Mouse (Mus musculus) neural tube, embryonic 15.5 days (tissue): ENCODE data around the gene Gm20388. TPM values are rescaled to one million over a fixed set of nuclear protein-coding genes. Genes with fewer than 3 reads are reported as not detected.

Source experiments
- ATAC-seq: fragments of 200-750 bp; cut with Nextera tagmentation; 2 replicates; pipeline ENCODE4 v1.8.0; 2017; ENCODE audit warnings: mild to moderate bottlenecking, moderate TSS enrichment, moderate library complexity; ENCODE audit not compliant: low FRiP score
- H3K27ac ChIP-seq: fragments of 300-500 bp; sonication (generic); replicated peaks from 2 replicates; pipeline ENCODE4 v1.5.1; 2015; ENCODE audit warnings: mild to moderate bottlenecking, inconsistent platforms
- H3K27me3 ChIP-seq: fragments of 300-500 bp; sonication (generic); replicated peaks from 2 replicates; pipeline ENCODE4 v1.6.1; 2015; ENCODE audit warnings: inconsistent platforms
- H3K36me3 ChIP-seq: fragments of 300-500 bp; sonication (generic); 2 replicates; pipeline ENCODE4 v1.6.1; 2015; ENCODE audit warnings: inconsistent platforms
- H3K4me1 ChIP-seq: fragments of 300-500 bp; sonication (generic); 2 replicates; pipeline ENCODE4 v1.6.1; 2015; ENCODE audit warnings: inconsistent platforms
- H3K4me2 ChIP-seq: fragments of 300-500 bp; sonication (generic); 2 replicates; pipeline ENCODE4 v1.6.1; 2015; ENCODE audit warnings: inconsistent platforms, mild to moderate bottlenecking, moderate library complexity
- H3K4me3 ChIP-seq: fragments of 300-500 bp; sonication (generic); replicated peaks from 2 replicates; pipeline ENCODE4 v1.5.1; 2015; ENCODE audit warnings: mild to moderate bottlenecking, inconsistent platforms
- H3K9ac ChIP-seq: fragments of 300-500 bp; sonication (generic); replicated peaks from 2 replicates; pipeline ENCODE4 v1.6.1; 2015; ENCODE audit warnings: mild to moderate bottlenecking, inconsistent platforms
- H3K9me3 ChIP-seq: fragments of 300-500 bp; sonication (generic); replicated peaks from 2 replicates; pipeline ENCODE4 v1.6.1; 2016; ENCODE audit warnings: inconsistent platforms
- WGBS: fragments of 180-500 bp; shearing (Covaris S2); methylation state at CpG from one replicate; pipeline ENCODE4 v1.1.7; 2015; ENCODE audit warnings: mixed read lengths; 5-methylcytosine and 5-hydroxymethylcytosine counted together
- polyA plus RNA-seq: library from polyadenylated mRNA; unstranded; fragments of >200 nt; fragmentation: Nextera tagmentation; extraction: Ambion mirVana; gene quantifications from 2 replicates; pipeline ENCODE4 v1.2.1, GENCODE M21; 2015

Gene Gm20388
- polyA plus RNA-seq, 1 experiment from 2014 or later: not detected

- H3K9ac ChIP-seq: no peak overlapping the region
Observed at GRCm38 (mm10) chr8:120581329-120581728, 670.7 kb downstream of the Gm20388 start.

GRCm38 (mm10) chr8:120581811-120582210 is 671.2 kb downstream of the Gm20388 start:
- no peak overlapping the region for H3K4me2 ChIP-seq
- no peak overlapping the region for H3K9ac ChIP-seq
- H3K9me3 ChIP-seq: no peaks in the 10 kb centered on the region
- H3K36me3 ChIP-seq: peaks cover 41% of the 10 kb centered on the region
- no peak overlapping the region for H3K27ac ChIP-seq
- no peaks in the 10 kb centered on the region for H3K27me3 ChIP-seq
- no peak for ATAC-seq
- 90% methylated on average over 8 of the region's 8 CpGs for WGBS
- H3K4me3 ChIP-seq: no peak overlapping the region
- no peaks in the 10 kb centered on the region for H3K4me1 ChIP-seq

More at GRCm38 (mm10) chr8:120581329-120581728, 670.7 kb downstream of the Gm20388 start:
- H3K27me3 ChIP-seq: no peaks in the 10 kb centered on the region
- WGBS: 89% methylated on average over 12 of the region's 12 CpGs
- no peak overlapping the region for H3K4me3 ChIP-seq
- no peaks in the 10 kb centered on the region for H3K9me3 ChIP-seq
- ATAC-seq: no peak
- H3K36me3 ChIP-seq: peaks cover 46% of the 10 kb centered on the region
- H3K4me2 ChIP-seq: no peak overlapping the region
- no peaks in the 10 kb centered on the region for H3K4me1 ChIP-seq
- H3K27ac ChIP-seq: no peak overlapping the region

DNA sequence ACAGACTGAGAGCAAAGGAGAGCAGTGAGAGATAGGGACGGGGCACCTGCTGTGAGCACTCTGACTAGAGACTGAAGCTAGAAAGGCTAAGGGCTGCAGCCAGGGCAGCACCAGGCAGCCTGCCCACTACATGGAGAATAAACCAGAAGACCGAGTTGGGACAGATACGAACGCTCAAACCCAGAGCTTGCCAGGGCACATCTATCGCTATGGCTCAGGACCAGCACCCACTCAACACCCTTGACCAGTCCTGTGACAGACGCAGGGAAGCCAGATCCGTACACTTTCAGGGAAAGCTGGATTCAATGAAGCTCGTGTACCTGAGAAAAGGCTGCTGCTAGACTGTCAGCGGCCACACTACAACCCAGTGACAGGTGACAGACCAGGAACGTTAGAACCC is 674.9 kb downstream of the Gm20388 start:
- H3K9ac ChIP-seq: no peak overlapping the region
- H3K4me3 ChIP-seq: no peak overlapping the region
- no peaks in the 10 kb centered on the region for H3K9me3 ChIP-seq
- peaks cover 11% of the 10 kb centered on the region for H3K36me3 ChIP-seq
- 91% methylated on average over 10 of the region's 10 CpGs for WGBS
- H3K27me3 ChIP-seq: no peaks in the 10 kb centered on the region
- no peak for ATAC-seq
- no peak overlapping the region for H3K27ac ChIP-seq
- H3K4me1 ChIP-seq: peaks cover 21% of the 10 kb centered on the region
- no peak overlapping the region for H3K4me2 ChIP-seq

GRCm38 (mm10) chr8:120588908-120589771 is 678.5 kb downstream of the Gm20388 start, which contains the start of gene Gins2:
Gene Gins2 (minus strand): TSS chr8:120589304.
- no peaks in the 10 kb centered on the region for H3K36me3 ChIP-seq
- peaks cover 24% of the 10 kb centered on the region for H3K4me1 ChIP-seq
- ATAC-seq: peak; percentile 98
- H3K27ac ChIP-seq: peak within 1 kb of the TSS; percentile 67
- H3K4me3 ChIP-seq: peak within 1 kb of the TSS; percentile 61
- WGBS: under 1% methylated on average over 67 of the region's 67 CpGs
- peak within 1 kb of the TSS; percentile 99 for H3K4me2 ChIP-seq
- H3K9ac ChIP-seq: peak within 1 kb of the TSS; percentile 54
- H3K9me3 ChIP-seq: no peaks in the 10 kb centered on the region
- no peaks in the 10 kb centered on the region for H3K27me3 ChIP-seq

GRCm38 (mm10) chr8:120589921-120590320 is 679.3 kb downstream of the Gm20388 start:
- H3K27me3 ChIP-seq: no peaks in the 10 kb centered on the region
- no peaks in the 10 kb centered on the region for H3K36me3 ChIP-seq
- H3K4me3 ChIP-seq: peak overlapping the region; percentile 61
- H3K4me1 ChIP-seq: peaks cover 24% of the 10 kb centered on the region
- no peaks in the 10 kb centered on the region for H3K9me3 ChIP-seq
- peak overlapping the region; percentile 99 for H3K4me2 ChIP-seq
- H3K27ac ChIP-seq: peak overlapping the region; percentile 67
- WGBS: 54% methylated on average over 2 of the region's 2 CpGs
- no peak for ATAC-seq
- H3K9ac ChIP-seq: peak overlapping the region; percentile 50

DNA sequence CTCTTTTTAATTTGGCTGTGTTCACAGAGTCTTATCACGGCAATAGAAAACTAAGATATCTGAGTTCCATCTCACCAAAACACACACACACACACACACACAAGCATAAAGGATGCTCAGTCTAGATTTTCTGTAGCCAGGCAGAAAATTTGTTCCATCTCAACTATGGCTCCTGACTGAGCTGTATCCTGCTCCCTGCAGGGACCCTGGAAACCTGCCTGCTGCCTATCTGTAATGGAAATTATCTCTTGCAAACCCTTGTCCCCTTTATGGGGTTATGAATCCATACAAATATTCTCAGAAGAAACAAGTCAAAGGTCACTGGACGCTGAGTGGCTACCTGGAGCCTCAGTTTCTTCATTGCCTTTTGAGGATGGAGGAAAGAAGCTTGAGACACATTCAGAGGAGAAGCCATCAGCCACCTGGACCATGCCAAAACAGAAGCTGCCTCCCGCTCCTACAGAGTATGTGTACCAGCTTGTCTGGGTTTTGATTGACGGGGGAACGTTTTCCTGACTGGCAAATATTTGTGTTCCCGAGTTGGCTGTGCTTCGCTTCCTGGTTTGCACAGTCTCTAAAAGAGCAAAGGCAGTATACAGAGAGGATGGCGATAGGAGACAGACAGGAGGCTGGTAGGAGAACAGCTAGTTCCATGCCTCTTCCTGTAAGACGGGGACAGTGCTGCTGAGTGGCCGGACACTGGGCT is 681.1 kb downstream of the Gm20388 start:
- Histone ChIP-seq H3K4me2 (no peak overlapping the region), H3K4me3 (no peak overlapping the region), H3K27me3 (no peaks in the 10 kb centered on the region), H3K9ac (no peak overlapping the region), H3K36me3 (no peaks in the 10 kb centered on the region), H3K9me3 (no peaks in the 10 kb centered on the region), H3K27ac (no peak overlapping the region), H3K4me1 (peaks cover 24% of the 10 kb centered on the region)
- 84% methylated on average over 10 of the region's 10 CpGs for WGBS
- ATAC-seq: no peak

DNA sequence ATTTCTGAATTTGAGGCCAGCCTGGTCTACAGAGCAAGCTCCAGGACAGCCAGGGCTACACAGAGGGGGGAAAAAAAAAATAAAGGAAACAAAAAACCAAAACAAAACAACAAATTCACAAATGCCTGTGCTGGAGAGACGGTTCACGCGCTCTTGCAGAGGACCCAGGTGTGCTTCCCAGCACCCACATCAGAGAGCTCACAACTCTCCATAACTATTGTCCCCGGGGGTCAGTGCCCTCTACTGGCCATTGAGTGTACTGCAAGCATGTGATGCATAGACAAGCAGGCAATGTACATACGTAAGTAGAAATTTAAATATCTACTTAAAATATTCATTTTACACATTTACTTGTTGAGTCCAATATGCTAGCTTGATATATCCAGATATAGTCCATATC is 683.9 kb downstream of the Gm20388 start:
- H3K36me3 ChIP-seq: no peaks in the 10 kb centered on the region
- H3K9me3 ChIP-seq: no peaks in the 10 kb centered on the region
- H3K4me1 ChIP-seq: peaks cover 18% of the 10 kb centered on the region
- no peak overlapping the region for H3K9ac ChIP-seq
- no peak overlapping the region for H3K4me3 ChIP-seq
- H3K27ac ChIP-seq: no peak overlapping the region
- 87% methylated on average over 5 of the region's 5 CpGs for WGBS
- no peaks in the 10 kb centered on the region for H3K27me3 ChIP-seq
- H3K4me2 ChIP-seq: no peak overlapping the region
- no peak for ATAC-seq

GRCm38 (mm10) chr8:120595963-120596362 is 685.3 kb downstream of the Gm20388 start:
- WGBS: 13% methylated on average over 5 of the region's 5 CpGs
- Histone ChIP-seq H3K4me1 (peaks cover 12% of the 10 kb centered on the region), H3K27me3 (no peaks in the 10 kb centered on the region), H3K27ac (no peak overlapping the region), H3K4me2 (no peak overlapping the region), H3K4me3 (no peak overlapping the region), H3K36me3 (no peaks in the 10 kb centered on the region), H3K9ac (no peak overlapping the region), H3K9me3 (no peaks in the 10 kb centered on the region)
- no peak for ATAC-seq

GRCm38 (mm10) chr8:120598579-120598978 is 687.9 kb downstream of the Gm20388 start:
- Histone ChIP-seq H3K36me3 (no peaks in the 10 kb centered on the region), H3K4me2 (peak overlapping the region; percentile 29), H3K4me1 (peaks cover 19% of the 10 kb centered on the region), H3K4me3 (no peak overlapping the region), H3K27ac (no peak overlapping the region; the same call in 1 of the 2 replicates), H3K27me3 (no peaks in the 10 kb centered on the region), H3K9ac (no peak overlapping the region), H3K9me3 (no peaks in the 10 kb centered on the region)
- ATAC-seq: peak; percentile 79
- 17% methylated on average over 24 of the region's 24 CpGs for WGBS

- no peak for ATAC-seq
- WGBS: 53% methylated on average over 7 of the region's 7 CpGs
- Histone ChIP-seq H3K27ac (no peak overlapping the region), H3K36me3 (no peaks in the 10 kb centered on the region), H3K27me3 (no peaks in the 10 kb centered on the region), H3K9ac (no peak overlapping the region), H3K4me1 (peaks cover 19% of the 10 kb centered on the region), H3K4me3 (no peak overlapping the region), H3K4me2 (no peak overlapping the region), H3K9me3 (no peaks in the 10 kb centered on the region)
Observed at GRCm38 (mm10) chr8:120599504-120599903, 688.9 kb downstream of the Gm20388 start.

DNA sequence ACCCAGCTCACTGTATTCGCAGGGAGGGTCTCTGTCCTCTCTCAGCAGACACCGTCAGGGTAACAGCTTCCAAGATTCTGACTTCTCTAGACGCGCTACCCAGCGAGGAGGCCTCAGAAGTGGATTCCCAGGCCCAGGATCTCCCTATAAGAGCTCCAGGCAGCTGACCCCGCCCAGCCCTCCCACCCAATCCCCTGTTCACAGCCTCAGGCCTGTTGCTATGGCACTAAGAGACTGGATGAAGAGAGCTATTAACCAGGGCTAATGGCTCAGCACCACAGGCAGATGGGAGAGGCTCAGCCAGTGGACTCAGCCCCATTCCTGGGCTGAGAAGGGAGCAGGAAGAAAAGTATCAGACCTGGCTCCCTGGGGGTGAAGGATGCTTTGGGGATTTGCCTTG is 692.0 kb downstream of the Gm20388 start:
- H3K9me3 ChIP-seq: no peaks in the 10 kb centered on the region
- no peak overlapping the region for H3K27ac ChIP-seq
- H3K36me3 ChIP-seq: no peaks in the 10 kb centered on the region
- H3K27me3 ChIP-seq: no peaks in the 10 kb centered on the region
- H3K4me2 ChIP-seq: no peak overlapping the region
- peak; percentile 16; the same call in 1 of the 2 replicates for ATAC-seq
- WGBS: 21% methylated on average over 6 of the region's 6 CpGs
- H3K4me3 ChIP-seq: no peak overlapping the region
- H3K4me1 ChIP-seq: peaks cover 19% of the 10 kb centered on the region
- H3K9ac ChIP-seq: no peak overlapping the region
